Mouse (Mus musculus) adrenal gland, postnatal 14 days (tissue): ENCODE data around the gene Rnf31. TPM values are rescaled to one million over a fixed set of nuclear protein-coding genes. Genes with fewer than 3 reads are reported as not detected.
A peak's percentile ranks its signal among the peaks of the same experiment; 100 is the strongest.

ENCODE experiments used
- DNase-seq: peaks from one replicate; pipeline ENCODE4 v3.0.0; 2021; ENCODE audit warnings: mixed read lengths
- total RNA-seq: library from RNA; stranded (reverse); gene quantifications from 2 replicates; pipeline ENCODE4 v1.2.3, GENCODE M21; 2021

Rnf31 gene
- total RNA-seq, 1 experiment from 2014 or later, result 24.8 TPM

DNA sequence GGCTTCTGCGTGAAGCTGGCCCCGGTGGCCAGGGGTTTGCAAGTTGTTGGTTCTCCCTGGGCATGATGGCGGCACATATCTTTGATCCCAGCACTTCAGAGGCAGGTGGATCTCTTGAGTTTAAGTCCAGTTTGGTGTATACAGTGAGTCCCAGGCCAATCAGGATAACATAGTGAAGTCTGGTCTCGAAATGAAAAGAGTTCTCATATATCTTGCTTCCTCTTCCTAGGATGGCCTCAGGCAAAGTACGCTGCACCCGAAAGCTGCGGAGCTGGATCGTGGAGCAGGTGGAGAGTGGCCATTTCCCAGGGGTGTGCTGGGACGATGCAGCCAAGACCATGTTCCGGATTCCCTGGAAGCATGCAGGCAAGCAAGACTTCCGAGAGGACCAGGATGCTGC lies 13.3 kb downstream of the Rnf31 start:
- no peak for DNase-seq

DNA sequence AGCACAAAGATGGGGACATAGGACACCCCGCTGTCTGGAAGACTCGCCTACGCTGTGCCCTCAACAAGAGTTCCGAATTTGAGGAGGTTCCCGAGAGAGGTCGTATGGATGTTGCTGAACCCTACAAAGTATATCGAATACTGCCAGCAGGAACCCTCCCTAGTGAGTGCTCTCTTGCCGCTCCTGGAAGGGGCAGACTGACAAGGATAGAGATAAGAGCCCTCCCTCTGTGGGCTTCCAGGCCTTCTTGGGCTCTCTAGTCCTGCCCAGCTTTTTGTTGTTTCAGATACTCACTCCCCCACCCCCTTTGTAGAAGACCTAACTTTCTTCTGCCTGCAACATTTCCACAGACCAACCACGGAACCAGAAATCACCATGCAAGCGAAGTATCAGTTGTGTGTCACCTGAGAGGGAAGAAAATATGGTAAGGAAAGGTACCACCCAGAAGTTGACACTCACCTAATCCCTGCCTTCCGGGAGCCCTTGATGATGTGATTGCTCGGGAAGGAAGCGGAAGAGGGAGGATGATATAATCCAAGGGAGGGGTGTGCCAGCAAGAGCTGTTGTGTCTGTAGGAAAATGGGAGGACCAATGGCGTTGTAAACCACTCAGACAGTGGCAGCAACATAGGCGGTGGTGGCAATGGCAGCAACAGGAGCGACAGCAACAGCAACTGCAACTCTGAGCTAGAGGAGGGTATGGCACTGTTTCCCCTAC lies 14.4 kb downstream of the Rnf31 start:
- DNase-seq, result no peak

DNA sequence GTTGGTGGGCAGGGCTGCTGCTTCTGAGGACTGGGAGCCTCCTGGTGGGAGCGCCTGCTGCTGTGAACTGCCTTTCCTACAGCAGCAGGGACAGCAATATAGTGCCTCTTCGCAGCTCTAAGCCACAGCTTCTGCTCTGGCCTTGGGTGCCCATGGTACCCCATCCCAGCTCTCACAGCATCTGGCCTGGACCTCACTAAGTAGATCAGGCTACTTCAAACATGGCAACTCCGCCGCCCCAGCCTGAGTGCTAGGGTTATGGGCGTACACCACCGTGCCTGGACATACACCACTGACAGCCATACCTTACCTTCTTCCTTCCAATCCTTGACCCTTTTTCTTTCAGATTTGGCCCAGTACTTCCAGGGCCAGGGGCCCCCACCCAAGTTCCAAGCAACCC lies 16.8 kb downstream of the Rnf31 start:
- no peak for DNase-seq

DNA sequence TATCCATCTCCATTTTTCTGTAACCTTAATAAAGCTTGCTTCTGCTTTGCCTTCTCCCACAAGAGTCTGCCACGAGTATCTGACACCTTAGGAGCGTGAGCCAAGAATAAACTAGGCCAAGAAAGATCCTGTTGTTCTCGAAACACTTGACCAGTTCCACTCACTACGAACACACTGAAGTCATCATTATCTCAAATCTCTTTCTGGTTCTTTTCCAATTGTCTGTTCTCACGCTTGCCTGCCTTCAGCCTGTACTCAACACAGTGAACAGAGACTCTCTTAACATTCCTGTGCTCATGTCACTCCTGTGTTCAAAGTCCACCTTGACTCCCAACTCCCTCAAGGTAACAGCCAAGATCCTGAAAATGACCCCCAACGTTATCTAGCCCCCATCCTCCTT lies 21.8 kb downstream of the Rnf31 start:
- DNase-seq, result no peak

DNA sequence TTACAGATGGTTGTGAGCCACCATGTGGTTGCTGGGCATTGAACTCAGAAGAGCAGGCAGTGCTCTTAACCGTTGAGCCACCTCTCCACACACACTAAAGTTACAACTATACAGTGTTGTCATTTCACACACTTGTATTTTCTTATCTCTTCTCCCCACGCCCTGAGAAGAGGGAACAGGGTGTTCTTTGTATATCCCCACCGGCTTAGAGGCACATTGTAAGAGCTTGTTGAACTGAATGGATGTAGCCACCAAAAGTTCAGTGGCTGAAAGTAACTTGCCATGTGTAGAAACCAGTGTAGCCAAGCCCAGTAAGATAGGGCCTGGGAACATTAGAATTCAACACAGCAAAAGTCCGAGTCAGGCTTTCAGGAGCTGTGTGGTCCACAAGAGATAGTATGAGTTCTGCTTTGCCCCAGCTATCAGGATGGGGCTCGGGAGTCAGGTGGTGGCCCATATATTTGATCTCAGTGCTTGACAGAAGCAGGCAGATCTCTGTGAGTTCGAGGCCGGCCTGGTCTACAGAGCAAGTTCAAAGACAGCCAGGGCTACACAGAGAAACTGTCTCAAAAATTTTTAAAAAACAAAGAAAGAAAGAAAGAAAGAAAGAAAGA lies 23.2 kb downstream of the Rnf31 start:
- DNase-seq, result no peak

DNA sequence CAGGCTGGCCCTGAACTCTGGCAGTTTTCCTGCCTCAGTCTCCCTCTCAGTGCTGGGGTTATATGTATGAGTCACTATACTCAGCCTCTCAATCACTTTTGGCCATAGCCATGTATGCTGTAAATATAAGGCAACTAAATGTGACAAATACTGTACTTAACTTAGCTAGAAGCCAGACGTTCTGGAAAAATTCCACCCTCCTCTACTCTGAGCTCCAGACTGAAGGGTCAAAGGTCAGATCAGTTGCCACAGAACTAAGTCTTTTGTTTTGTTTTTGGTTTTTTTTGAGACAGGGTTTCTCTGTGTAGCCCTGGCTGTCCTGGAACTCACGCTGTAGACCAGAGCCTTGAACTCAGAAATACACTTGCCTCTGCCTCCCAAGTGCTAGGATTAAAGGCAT lies 24.4 kb downstream of the Rnf31 start:
- DNase-seq, result no peak

DNA sequence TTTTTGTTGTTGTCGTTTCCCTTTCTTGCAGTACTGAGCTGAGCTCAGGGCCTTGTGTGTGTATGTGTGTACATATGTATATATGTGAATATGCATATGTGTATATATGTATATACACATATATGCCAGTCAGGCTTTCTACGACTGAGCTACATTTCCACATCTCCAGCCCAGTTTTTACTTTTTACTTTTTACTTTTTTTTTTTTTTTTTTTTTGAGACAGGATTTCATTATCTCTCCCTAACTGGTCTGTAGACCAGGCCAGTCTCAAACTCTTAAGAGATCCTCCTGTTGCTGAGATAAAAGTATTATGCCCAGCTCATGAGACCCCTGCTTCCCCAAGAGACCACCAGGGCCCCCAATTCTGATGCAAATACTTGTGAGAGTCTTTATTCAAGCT lies 25.3 kb downstream of the Rnf31 start:
- no peak for DNase-seq

DNA sequence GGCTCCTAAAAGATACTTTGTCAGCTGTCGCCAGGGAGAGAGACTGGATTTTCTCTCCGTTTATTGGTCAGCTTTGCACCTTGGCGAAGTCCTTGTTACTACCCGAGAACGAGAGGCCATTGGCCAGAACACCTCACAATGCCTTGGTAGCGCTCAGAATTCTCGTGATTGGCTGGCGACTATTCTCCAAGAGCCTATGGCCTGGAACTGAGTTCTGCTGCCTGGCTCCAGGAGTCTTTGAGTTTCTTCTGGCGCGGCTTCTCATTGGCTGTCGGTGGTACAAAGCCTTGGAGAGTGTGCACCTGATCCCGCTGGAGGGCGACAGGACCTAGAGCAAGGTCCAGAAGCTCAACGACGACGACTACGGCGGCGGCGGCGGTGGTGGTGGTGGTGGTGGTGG lies 26.3 kb downstream of the Rnf31 start, which contains the start of gene Rec8:
Gene Rec8, plus strand, starts transcription at position 216 of the 400 bp plus-strand sequence.
- peak; percentile 67 for DNase-seq

DNA sequence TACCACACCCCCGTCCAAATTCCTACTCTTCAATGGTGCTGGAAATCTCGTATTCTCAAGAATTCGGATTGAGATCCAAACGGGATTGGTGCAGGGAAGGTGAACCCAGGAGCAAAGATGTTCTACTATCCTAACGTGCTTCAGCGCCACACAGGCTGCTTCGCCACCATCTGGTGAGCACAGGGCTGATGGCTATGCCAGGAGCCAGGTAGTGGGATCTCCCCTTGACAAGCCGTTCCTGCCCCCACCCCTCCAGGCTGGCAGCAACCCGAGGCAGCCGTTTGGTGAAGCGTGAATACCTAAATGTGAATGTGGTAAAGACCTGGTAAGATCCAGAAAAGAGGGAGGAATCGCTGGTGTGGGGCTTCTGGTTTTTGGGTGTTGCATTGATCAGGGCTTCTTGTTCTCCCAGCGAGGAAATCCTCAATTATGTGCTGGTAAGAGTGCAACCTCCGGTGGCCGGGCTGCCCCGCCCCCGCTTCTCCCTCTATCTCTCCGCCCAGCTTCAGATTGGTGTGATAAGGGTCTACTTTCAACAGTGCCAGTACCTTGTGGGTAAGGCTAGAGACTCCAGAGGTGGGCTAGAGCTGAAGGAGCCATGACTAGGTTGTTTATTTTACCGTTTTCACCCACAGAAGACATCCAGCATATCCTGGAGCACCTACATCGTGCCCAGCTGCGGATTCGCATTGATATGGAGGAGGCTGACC lies 27.1 kb downstream of the Rnf31 start:
- DNase-seq, result no peak

DNA sequence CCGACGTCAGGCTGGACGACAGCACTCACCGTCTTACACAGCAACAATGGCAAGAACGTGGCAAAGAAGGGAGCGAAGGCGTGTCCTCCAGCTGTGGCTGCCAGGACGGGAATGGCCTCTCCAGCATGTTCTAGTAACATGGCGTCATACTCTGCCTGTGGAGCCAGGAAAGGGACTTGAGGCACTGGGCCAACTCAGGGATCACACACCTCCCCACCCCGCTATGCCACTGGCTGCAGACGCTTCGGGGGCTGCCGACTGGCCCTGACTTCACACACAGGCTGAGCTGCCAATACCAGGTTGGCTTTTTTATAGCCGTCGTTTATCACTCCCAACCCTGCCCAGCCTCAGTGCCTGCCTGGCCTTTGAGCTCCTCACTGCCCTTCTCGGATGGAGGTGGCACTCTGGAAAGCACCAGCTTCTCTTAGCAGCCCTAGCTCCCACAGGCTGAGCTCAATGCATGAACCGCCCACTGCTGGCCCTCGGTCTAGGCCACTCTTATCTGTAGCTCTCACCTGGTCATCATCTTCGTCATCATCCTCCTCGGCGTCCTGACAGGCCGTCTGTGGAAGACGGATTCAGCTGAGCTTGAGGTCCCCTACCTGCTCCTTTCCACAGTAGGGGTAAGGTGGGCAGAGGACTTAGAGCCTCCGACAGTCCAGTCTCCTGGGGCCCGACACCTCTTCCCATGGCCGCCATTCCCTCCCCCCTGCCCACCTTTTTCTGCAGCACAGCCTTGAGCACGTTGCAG lies 36.7 kb downstream of the Rnf31 start:
- DNase-seq, result no peak

DNA sequence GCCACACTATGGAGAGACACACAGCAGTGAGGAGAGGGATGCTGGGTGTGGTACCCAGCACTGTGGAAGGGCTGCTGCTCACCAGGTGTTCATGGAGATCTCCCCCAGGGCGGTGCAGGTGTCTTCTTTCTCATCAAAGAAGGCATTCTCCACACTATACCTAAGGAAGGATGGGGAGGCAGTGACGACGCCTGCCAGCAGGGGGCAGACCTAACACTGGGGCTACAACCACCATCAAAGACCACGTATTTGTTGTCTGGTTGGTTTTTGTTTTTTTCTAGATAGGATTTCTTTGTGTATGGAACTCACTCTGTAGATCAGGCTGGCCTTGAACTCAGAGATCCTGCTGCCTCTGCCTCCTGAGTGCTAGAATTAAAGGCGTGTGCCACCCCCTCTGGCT lies 37.8 kb downstream of the Rnf31 start:
- DNase-seq, result peak; percentile 74

DNA sequence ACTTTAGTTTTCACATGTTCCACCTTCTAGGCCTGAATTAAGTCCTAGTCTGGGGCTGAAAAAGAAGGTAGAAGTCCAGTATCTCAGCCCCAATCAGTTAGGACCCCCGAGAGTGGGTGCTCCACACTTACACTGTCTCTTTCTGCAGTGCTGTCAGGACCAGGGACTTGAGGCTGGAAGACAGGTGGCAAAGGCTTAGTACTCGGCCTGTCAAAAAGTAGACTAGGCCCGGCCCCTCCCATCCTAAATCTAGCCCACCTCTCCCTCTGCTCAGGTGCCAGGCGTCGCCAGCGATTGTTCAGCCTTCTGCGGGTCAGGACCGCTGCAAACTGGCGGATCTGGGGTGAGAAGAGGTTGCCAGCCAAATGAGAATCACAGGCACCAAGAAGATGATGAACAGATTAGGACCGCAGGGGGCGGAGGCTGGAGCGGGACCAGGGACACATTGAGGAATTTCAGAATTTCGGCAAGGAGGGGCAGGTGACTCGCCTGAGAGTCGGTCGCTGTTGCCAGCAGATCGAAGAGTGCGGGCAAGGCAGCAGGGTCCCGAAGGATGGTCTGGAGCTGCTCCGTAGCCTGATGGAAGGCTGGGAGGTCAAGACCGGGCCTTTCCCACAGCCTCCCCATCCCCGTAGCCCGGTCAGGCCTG lies 43.5 kb downstream of the Rnf31 start:
- peak; percentile 73 for DNase-seq

DNA sequence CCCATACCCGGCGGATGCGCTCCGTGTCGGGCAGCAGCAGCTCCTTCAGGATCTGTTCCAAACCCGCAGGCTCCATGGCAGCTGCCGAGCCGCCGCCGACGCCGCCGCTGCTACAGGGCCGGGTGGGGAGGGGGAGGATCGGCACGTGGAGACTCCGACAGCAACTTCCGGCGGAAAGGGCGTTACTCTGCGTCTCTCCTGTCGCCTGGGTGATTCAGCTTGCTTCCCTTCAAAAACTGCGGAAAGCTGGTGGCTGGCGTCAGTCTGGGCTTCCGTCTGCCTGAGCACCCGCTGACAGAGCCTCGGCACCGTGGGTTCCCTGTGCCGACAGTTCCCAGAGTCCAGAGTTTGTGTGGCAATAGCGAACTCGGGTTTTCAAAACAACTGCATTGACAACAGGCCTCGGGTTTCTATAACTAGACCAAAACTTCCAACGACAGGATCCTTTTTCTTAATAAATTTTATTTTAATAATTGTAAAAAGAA lies 44.1 kb downstream of the Rnf31 start, which contains the start of gene Ipo4:
Gene Ipo4, minus strand, starts transcription at position 435 of the 485 bp plus-strand sequence.
- DNase-seq, result peak; percentile 94

DNA sequence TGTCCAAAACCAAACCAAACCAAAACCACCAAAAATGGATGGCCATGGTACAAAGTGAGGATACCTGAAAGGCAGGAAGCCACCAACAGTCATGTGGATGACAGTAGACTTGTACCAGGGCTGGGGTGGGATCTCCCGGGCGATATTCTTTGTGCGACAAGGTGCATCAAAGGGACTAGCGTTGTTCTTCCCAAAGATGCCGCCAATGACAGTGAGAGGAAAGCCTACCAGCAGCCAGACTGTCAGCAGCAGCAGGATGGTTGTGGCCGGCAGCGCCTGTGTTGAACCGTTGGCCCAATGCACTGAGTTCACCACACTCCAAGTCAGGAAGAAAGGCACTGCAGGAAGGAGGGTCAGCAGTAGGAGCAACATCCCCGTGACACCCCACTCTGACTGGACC lies 46.3 kb downstream of the Rnf31 start, which contains the start of gene Gm49378:
Gene Gm49378, minus strand, starts transcription at position 101 of the 400 bp plus-strand sequence.
- DNase-seq, result no peak

DNA sequence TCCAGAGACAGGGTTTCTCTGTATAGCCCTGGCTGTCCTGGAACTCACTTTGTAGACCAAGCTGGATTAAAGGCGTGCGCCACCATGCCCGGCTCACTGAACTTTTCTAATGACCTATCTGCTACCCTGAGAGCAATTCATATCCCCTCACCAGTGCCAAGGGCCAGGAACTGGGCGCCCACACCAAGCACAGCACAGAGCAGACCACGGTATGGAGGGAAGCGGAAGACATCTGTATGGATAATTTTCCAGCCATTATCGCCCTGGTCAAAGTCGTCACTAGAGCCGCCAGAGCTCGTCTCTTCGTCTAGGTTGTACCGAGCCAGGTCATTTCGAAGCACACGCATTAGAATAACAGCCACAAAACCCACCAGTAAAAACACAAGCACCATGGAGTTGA lies 49.3 kb downstream of the Rnf31 start:
- DNase-seq, result no peak

DNA sequence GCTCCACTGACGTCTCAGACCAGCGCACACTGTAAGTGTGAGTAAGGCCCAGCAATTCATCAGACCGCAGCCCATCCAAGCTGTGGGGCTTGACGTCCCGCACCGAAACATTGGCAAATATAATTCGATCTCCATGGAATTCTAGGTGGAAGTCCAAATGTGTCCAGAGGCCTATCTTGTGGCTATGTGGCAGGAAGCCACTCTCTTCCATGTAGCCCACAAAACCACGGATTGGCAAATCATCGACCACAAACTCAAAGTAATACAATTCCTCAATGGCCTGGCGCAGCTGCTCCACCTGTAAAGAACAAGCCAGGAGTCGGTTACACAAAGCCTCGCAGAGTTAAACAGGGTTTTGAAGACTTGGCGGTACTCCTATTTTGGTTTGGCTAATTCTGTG lies 49.8 kb downstream of the Rnf31 start:
- no peak for DNase-seq

DNA sequence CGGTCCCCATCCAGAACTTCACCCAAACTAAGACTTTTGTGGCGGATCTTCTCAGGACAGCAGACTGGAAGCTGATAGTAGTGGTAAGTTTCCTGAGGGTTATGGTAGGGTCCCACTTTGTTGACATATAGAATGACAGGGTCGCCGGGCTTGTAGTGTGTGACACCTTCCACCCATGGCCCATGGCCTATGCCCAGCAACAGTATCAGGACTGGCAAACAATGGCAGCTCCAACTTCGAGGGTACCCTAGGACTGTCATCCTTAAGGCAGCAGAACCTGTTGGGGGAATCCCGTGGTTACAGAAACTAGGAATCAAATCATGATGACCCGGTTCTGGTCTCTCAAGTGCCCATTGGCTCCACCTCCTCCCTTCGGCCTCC lies 51.2 kb downstream of the Rnf31 start:
- no peak for DNase-seq

DNA sequence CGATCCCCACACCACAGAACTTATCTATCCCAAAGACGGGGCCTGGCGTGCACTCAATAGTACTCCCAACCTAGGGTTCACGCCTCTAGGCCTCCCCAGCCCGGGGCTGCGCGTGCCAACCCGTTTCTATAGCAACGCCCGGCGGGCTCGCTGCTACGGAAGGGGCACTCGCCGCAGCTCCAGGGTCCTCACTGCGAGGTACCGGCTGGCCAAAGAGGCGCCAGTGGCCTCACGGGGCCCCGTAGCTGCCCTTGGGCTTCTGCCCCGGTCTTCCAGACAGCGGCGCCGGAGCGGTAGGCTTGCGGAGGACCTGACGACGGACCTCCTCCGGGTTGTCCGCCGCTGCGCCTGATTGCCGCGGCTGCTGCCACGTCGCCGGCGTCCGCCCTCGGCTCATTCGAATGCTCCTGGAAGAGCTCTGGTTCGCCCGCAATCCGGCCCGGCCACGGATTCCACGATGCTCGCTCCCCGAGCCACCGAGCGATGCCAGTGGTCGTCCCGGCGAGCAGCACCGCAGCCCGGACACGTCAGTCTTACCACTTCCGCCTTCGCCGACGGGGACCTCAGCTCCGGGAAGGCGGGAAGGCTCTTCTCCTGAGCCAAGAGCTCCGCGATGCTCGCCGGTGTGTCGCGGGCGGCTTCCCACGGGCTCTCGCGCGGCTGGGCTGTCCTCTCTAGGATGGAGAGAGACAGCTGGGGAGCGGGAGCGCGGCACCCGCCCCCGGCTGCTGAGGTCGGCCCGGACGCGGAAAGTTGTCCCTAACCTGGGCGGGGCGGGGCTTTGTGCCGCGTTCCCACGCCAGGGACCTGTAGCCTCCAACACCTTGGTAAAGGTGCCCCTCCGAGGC lies 51.8 kb downstream of the Rnf31 start, which contains the start of gene Tm9sf1:
Gene Tm9sf1, minus strand, starts transcription at position 747 of the 848 bp plus-strand sequence.
- peak; percentile 90 for DNase-seq

DNA sequence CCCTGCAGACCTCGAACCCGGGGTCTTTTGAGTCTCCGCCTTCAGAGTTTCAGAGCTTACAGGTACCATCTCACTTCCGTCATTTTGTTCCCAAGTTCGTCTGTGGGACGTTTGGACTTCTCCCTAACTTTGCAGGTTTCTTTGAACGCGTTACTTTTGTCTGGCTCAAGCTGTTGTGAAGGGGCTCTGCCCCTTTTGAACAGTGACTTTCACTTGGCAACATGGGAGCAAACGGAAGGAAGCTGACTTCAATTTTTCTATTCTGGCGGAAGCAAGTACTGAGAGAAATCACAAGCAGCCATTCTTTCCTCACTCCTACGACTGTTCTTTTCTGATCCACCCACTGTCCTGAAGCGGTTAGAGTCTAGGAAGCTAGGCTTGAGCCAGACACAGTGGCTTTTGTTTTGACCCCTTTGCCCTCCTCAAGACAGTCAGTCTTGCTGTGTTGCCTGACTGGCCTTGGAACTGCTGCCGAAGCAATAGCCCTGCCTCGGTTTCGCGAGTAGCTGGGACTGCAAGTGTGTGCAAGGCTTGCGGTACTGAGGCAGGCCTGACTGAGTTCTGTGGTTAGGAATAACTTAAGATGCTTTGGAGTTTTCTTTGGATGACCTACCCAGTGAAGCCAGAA lies 52.9 kb downstream of the Rnf31 start:
- DNase-seq, result peak; percentile 38

DNA sequence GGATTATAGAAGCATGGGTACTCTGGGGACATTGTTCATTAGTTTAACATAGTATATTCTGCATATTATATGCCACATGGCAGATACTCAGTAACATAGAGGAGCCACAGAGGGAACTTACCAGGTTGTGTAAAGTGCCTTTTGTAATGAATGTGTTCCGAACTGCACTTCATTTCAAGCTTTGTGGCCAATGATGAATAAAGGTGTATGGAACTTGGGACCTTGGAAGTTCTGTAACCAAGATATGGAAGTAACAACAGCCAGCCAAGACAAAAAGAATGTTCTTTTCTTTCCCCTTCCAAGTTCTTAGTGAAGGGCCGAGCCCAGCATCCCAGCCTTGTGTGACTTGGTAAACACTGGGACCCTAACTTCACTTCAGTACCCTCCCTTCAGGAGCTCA lies 58.4 kb downstream of the Rnf31 start, which contains the start of gene Tssk4:
Gene Tssk4, plus strand, starts transcription at position 301 of the 400 bp plus-strand sequence.
- DNase-seq, result no peak
